Mouse (Mus musculus): ENCODE data around the gene Hmox2.

DNA sequence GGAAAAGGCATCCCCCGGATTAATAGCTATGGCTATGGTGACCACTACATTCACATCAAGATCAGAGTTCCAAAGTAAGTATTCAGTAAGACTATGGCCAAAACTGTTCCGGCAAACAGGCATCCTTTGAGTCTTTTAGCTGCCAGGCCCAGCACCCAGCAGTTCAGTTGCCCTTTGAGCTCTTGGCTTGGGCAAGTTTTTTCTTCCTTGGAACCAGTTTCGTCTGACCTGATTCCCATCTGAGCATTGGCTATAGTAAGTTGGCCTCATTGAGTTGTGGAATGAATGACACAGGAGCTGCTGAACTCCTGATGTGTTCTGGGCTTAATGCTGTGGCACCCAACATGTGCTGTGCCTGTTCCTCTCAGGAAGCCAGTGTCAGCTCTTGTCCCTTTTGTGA lies 24.9 kb upstream of the Hmox2 start:
- no peak for TF ChIP-seq CTCF (conservative IDR thresholded peaks at IDR 0.05; ENCODE audit: low read length)
- TF ChIP-seq NANOG (IDR thresholded peaks at IDR 0.05; ENCODE audit: borderline replicate concordance, low read length): no peak
- no peak for TF ChIP-seq POU5F1 (IDR thresholded peaks at IDR 0.05; ENCODE audit: borderline replicate concordance, low read length)
